Mouse (Mus musculus): ENCODE data around the gene Gm3264. TPM values are rescaled to one million over a fixed set of nuclear protein-coding genes. Genes with fewer than 3 reads are reported as not detected.

The Gm3264 gene
- not detected for polyA plus RNA-seq (2014; fragmentation: Illumina TruSeq; extraction: RNeasy Lipid Tissue Mini Kit (QIAGEN cat#74804); ENCODE audit: low read depth, low replicate concordance)

GRCm38 (mm10) chr14:4855299-4855980 lies at the start of gene Gm3264:
Gene Gm3264 (plus strand): TSS chr14:4855576.

GRCm38 (mm10) chr14:4837806-4838205 lies 17.6 kb upstream of the Gm3264 start, which contains the start of gene Gm3269:
Gene Gm3269 (plus strand): TSS chr14:4838106.

DNA sequence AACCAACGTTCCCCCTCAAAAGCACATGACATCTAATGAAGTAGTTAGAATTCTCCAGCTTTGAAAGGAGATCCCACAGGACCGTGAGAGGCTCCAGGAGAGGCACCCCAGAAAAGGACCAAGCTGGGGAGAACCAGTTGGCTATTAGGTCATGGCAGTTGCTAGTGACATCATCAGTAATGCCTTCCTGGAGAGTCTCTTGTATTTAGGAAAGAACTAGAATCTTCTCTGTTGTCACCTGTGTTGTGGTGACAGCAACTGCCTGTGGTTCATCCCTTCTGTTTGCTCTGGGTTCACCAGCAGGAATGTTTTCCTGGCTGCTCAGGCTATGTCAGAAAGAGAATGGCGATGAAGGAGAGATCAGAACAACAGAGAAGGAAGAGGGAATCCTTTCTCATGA lies 36.7 kb downstream of the Gm3264 start, which contains the start of gene Gm3278:
Gene Gm3278 (plus strand): TSS at position 301 of the 400 bp plus-strand sequence.

Other genes starting within 250 kb of the Gm3264 start
- not detected for gene Gm8159, start 223.2 kb upstream of the Gm3264 start, polyA plus RNA-seq (2014; fragmentation: Illumina TruSeq; extraction: RNeasy Lipid Tissue Mini Kit (QIAGEN cat#74804); ENCODE audit: low read depth, low replicate concordance)
- not detected for gene Gm3239, start 191.4 kb upstream of the Gm3264 start, polyA plus RNA-seq (2014; fragmentation: Illumina TruSeq; extraction: RNeasy Lipid Tissue Mini Kit (QIAGEN cat#74804); ENCODE audit: low read depth, low replicate concordance)
- gene Gm7876, start 146.3 kb upstream of the Gm3264 start, polyA plus RNA-seq (2014; fragmentation: Illumina TruSeq; extraction: RNeasy Lipid Tissue Mini Kit (QIAGEN cat#74804); ENCODE audit: low read depth, low replicate concordance) = not detected
- gene Gm3252, start 128.8 kb upstream of the Gm3264 start, polyA plus RNA-seq (2014; fragmentation: Illumina TruSeq; extraction: RNeasy Lipid Tissue Mini Kit (QIAGEN cat#74804); ENCODE audit: low read depth, low replicate concordance) = not detected
- gene Gm9602, start 79.2 kb upstream of the Gm3264 start, polyA plus RNA-seq (2014; fragmentation: Illumina TruSeq; extraction: RNeasy Lipid Tissue Mini Kit (QIAGEN cat#74804); ENCODE audit: low read depth, low replicate concordance) = not detected
- gene Gm3269, start 17.5 kb upstream of the Gm3264 start, polyA plus RNA-seq (2014; fragmentation: Illumina TruSeq; extraction: RNeasy Lipid Tissue Mini Kit (QIAGEN cat#74804); ENCODE audit: low read depth, low replicate concordance) = not detected
- not detected for gene Gm3278, start 36.8 kb downstream of the Gm3264 start, polyA plus RNA-seq (2014; fragmentation: Illumina TruSeq; extraction: RNeasy Lipid Tissue Mini Kit (QIAGEN cat#74804); ENCODE audit: low read depth, low replicate concordance)
- gene Gm8297, start 128.4 kb downstream of the Gm3264 start, polyA plus RNA-seq (2014; fragmentation: Illumina TruSeq; extraction: RNeasy Lipid Tissue Mini Kit (QIAGEN cat#74804); ENCODE audit: low read depth, low replicate concordance) = not detected
- not detected for gene Gm3298, start 160.3 kb downstream of the Gm3264 start, polyA plus RNA-seq (2014; fragmentation: Illumina TruSeq; extraction: RNeasy Lipid Tissue Mini Kit (QIAGEN cat#74804); ENCODE audit: low read depth, low replicate concordance)
- gene 4930555G01Rik, start 195.1 kb downstream of the Gm3264 start, polyA plus RNA-seq (2014; fragmentation: Illumina TruSeq; extraction: RNeasy Lipid Tissue Mini Kit (QIAGEN cat#74804); ENCODE audit: low read depth, low replicate concordance) = not detected
- gene Gm8281, start 215.5 kb downstream of the Gm3264 start, polyA plus RNA-seq (2014; fragmentation: Illumina TruSeq; extraction: RNeasy Lipid Tissue Mini Kit (QIAGEN cat#74804); ENCODE audit: low read depth, low replicate concordance) = not detected

Measured in kidney, adult 10 weeks (tissue).